Mouse (Mus musculus) heart, embryonic 10.5 days (tissue): ENCODE data around the gene Mafk. TPM values are rescaled to one million over a fixed set of nuclear protein-coding genes. Genes with fewer than 3 reads are reported as not detected.
"Not testable (repeated sequence)": the region's sequence is repeated elsewhere in the genome, so short reads cannot be mapped to it uniquely, and the experiment has no call there.

ENCODE experiments used
- DNase-seq: peaks from one replicate; pipeline ENCODE4 v3.0.0-alpha.2; 2017; ENCODE audit warnings: low spot score
- H3K27ac ChIP-seq: fragments of 300-500 bp; sonication (generic); 2 replicates; pipeline ENCODE4 v1.5.1; 2016; ENCODE audit warnings: mild to moderate bottlenecking
- H3K27me3 ChIP-seq: fragments of 300-500 bp; sonication (generic); 2 replicates; pipeline ENCODE4 v1.6.1; 2016; ENCODE audit warnings: mild to moderate bottlenecking; ENCODE audit not compliant: poor library complexity, insufficient read depth, severe bottlenecking
- H3K36me3 ChIP-seq: fragments of 300-500 bp; sonication (generic); 2 replicates; pipeline ENCODE4 v1.6.1; 2016; ENCODE audit warnings: mild to moderate bottlenecking, moderate library complexity
- H3K4me1 ChIP-seq: fragments of 300-500 bp; sonication (generic); 2 replicates; pipeline ENCODE4 v1.6.1; 2016; ENCODE audit warnings: mild to moderate bottlenecking
- H3K4me3 ChIP-seq: fragments of 300-500 bp; sonication (generic); 2 replicates; pipeline ENCODE4 v1.5.1; 2016; ENCODE audit warnings: mild to moderate bottlenecking, moderate library complexity
- H3K9me3 ChIP-seq: fragments of 300-500 bp; sonication (generic); 2 replicates; pipeline ENCODE4 v1.6.1; 2016; ENCODE audit warnings: mild to moderate bottlenecking, moderate library complexity
- WGBS: fragments of 180-500 bp; shearing (Covaris S2); methylation state at CpG from one replicate; pipeline ENCODE4 v1.1.7; 2016; 5-methylcytosine and 5-hydroxymethylcytosine counted together
- polyA plus RNA-seq: library from polyadenylated mRNA; unstranded; fragments of >200 nt; fragmentation: Nextera tagmentation; extraction: Ambion mirVana; gene quantifications from 2 replicates; pipeline ENCODE4 v1.2.1, GENCODE M21; 2016

Mafk gene
- polyA plus RNA-seq, result 20.7 and 25.1 TPM in 2 replicates

DNA sequence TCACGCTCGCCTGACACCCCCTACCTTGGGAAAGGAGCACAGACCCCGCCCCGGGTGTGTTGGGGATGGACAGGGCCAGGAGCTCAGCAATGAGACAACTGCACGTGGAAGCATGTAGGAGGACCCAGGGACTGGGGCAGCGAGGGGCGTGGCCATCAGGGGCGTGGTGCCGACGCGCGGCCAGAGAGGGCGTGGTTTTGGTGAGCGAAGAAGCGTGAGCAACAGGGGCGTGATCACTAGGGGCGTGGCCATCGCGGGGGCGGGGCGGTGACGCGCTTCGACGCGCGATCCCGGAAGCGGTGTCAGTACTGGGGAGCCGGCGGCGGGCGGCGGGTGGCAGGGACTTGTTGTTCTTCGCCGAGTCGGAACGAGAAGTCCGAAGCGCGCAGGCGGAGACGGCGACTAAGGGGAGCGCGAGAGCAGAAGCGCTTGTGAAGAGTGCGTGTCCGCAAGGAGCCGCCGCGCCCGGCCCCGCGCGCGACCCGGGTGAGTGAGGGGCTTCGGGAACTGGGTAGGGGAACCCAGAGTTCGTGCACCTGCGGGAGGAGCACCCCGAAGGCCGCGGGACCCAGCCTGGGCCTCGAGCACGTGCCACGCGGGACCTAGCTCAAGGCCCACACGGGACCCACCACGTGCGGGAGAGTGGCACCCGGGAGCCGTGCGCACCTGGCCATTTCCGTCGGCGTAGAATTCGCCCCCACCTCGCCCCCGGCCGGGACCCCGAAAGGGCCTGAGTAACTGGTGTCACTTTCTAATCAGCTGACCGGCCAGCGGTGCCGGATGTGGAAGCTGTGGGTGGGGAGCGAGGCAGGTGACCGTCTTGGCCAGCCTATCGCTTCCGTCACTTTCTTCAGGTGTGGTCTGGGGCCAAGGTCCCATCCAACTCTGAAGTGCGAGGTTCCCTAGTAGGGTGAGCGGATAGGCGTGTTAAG, at the start of gene Mafk:
TSS of gene Mafk (plus strand) at position 287 of the 932 bp plus-strand sequence.
- H3K4me1 ChIP-seq, result peaks cover 53% of the 10 kb centered on the region

GRCm38 (mm10) chr5:139742640-139743039, 48.7 kb upstream of the Mafk start:
- not testable (repeated sequence) for DNase-seq, H3K36me3 ChIP-seq, H3K4me3 ChIP-seq, H3K27ac ChIP-seq, H3K9me3 ChIP-seq
- peaks cover 14% of the 10 kb centered on the region; the same call in 1 of the 2 replicates for H3K27me3 ChIP-seq
- 48% methylated on average over 3 of the region's 3 CpGs for WGBS
- peaks cover 11% of the 10 kb centered on the region; the same call in 1 of the 2 replicates for H3K4me1 ChIP-seq

More for the DNA sequence above, at the start of gene Mafk:
- H3K9me3 ChIP-seq, result no peaks in the 10 kb centered on the region
- H3K27ac ChIP-seq, result peak within 1 kb of the TSS; percentile 93
- H3K4me3 ChIP-seq, result peak within 1 kb of the TSS; percentile 91
- peak; percentile 99 for DNase-seq
- H3K27me3 ChIP-seq, result no peaks in the 10 kb centered on the region; the same call in 1 of the 2 replicates
- under 1% methylated on average over 92 of the region's 92 CpGs for WGBS
- H3K36me3 ChIP-seq, result no peaks in the 10 kb centered on the region

- Histone ChIP-seq H3K9me3 (no peaks in the 10 kb centered on the region), H3K4me3 (no peak overlapping the region), H3K27me3 (0 out of 2 replicates have a peak, but pooled peaks cover 3% of the 10 kb centered on the region), H3K36me3 (peaks cover 9% of the 10 kb centered on the region), H3K27ac (no peak overlapping the region), H3K4me1 (peaks cover 5% of the 10 kb centered on the region; the same call in 1 of the 2 replicates)
- WGBS, result 3% methylated on average over 3 of the region's 3 CpGs
- DNase-seq, result no peak
These were observed 45.5 kb upstream of the Mafk start for GRCm38 (mm10) chr5:139745771-139746170.

DNA sequence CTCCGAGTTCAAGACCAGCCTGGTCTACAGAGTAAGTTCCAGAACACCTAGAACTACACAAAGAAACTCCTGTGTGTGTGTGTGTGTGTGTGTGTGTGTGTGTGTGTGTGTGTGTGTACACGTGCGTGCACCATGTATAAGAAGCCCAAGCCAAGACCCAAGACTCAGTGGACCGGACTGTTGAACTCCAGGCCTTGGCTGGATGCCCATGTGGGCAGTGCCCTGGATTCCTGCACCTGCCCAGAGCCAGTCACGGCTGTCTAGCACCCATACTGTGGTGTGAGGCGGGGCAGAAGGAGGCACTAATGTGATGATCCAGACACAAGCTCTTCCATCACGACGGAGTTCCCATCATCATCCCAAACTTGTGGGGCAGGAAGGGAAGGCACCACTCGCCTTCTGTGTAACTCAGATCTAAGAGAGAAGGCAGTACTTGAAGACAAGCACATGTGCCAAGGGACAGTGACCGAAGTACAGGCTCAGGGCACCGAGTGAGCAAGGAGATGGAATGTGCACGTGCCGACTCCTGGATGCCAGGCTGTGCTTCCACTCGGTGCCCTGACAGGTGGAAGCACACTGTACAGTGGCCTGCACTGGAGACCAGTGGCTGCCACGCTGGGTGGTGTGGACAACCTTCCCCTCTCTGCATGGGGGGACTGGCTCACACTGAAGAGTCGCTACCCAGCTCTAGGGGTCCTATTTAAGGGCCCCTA, 41.7 kb upstream of the Mafk start:
- Histone ChIP-seq H3K36me3 (peaks cover 47% of the 10 kb centered on the region), H3K4me1 (no peaks in the 10 kb centered on the region), H3K27ac (no peak overlapping the region), H3K27me3 (no peaks in the 10 kb centered on the region), H3K4me3 (no peak overlapping the region), H3K9me3 (no peaks in the 10 kb centered on the region)
- WGBS, result 88% methylated on average over 16 of the region's 16 CpGs
- DNase-seq, result no peak

- DNase-seq, result no peak
- peaks cover 57% of the 10 kb centered on the region for H3K36me3 ChIP-seq
- H3K27ac ChIP-seq, result no peak overlapping the region
- no peaks in the 10 kb centered on the region for H3K9me3 ChIP-seq
- H3K4me3 ChIP-seq, result no peak overlapping the region
- H3K4me1 ChIP-seq, result no peaks in the 10 kb centered on the region
- H3K27me3 ChIP-seq, result no peaks in the 10 kb centered on the region
These were observed 40.8 kb upstream of the Mafk start for GRCm38 (mm10) chr5:139750535-139750934.

DNA sequence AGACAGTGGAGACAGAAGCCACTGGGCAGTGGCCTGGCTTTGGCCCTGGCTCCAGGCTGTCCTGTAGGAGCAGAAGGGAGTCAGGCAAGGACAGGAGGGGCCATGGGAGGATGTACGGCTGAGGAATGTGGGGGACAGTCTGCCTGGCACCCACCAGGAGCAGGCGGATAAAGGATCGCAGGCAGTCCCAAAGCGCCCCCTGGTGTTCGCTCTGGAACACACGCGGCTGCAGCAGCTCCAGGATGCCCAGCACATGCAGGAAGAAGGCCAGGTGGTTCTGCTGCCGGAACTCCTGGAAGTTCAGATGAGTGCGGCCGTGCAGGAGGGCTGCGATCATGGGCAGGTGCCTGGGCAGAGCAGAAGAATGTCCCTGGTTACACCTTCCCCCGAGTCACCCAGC, 36.6 kb upstream of the Mafk start:
- WGBS, result 34% methylated on average over 12 of the region's 12 CpGs
- Histone ChIP-seq H3K27me3 (no peaks in the 10 kb centered on the region), H3K36me3 (peaks cover 98% of the 10 kb centered on the region), H3K4me3 (no peak overlapping the region), H3K4me1 (no peaks in the 10 kb centered on the region), H3K27ac (no peak overlapping the region), H3K9me3 (no peaks in the 10 kb centered on the region)
- DNase-seq, result no peak

GRCm38 (mm10) chr5:139756135-139756534, 35.2 kb upstream of the Mafk start:
- Histone ChIP-seq H3K27me3 (no peaks in the 10 kb centered on the region), H3K9me3 (no peaks in the 10 kb centered on the region), H3K4me3 (no peak overlapping the region), H3K36me3 (peaks cover 100% of the 10 kb centered on the region), H3K27ac (no peak overlapping the region), H3K4me1 (no peaks in the 10 kb centered on the region)
- WGBS, result 84% methylated on average over 12 of the region's 12 CpGs
- no peak for DNase-seq

- Histone ChIP-seq H3K27ac (no peak overlapping the region), H3K36me3 (peaks cover 100% of the 10 kb centered on the region), H3K9me3 (no peaks in the 10 kb centered on the region), H3K4me1 (no peaks in the 10 kb centered on the region), H3K27me3 (no peaks in the 10 kb centered on the region), H3K4me3 (no peak overlapping the region)
- WGBS, result 89% methylated on average over 2 of the region's 2 CpGs
- DNase-seq, result no peak
These were observed 34.7 kb upstream of the Mafk start for GRCm38 (mm10) chr5:139756586-139756985.

GRCm38 (mm10) chr5:139758096-139758495, 33.2 kb upstream of the Mafk start:
- WGBS, result 83% methylated on average over 16 of the region's 16 CpGs
- Histone ChIP-seq H3K4me3 (no peak overlapping the region), H3K27me3 (no peaks in the 10 kb centered on the region), H3K27ac (no peak overlapping the region), H3K4me1 (no peaks in the 10 kb centered on the region), H3K36me3 (peaks cover 100% of the 10 kb centered on the region), H3K9me3 (no peaks in the 10 kb centered on the region)
- no peak for DNase-seq

- WGBS, result 79% methylated on average over 11 of the region's 11 CpGs
- no peak for DNase-seq
- no peak overlapping the region for H3K27ac ChIP-seq
- no peaks in the 10 kb centered on the region for H3K9me3 ChIP-seq
- H3K27me3 ChIP-seq, result no peaks in the 10 kb centered on the region
- peaks cover 100% of the 10 kb centered on the region for H3K36me3 ChIP-seq
- no peaks in the 10 kb centered on the region for H3K4me1 ChIP-seq
- H3K4me3 ChIP-seq, result no peak overlapping the region
These were observed 27.0 kb upstream of the Mafk start for GRCm38 (mm10) chr5:139764296-139764695.

GRCm38 (mm10) chr5:139768216-139768615, 23.1 kb upstream of the Mafk start:
- H3K9me3 ChIP-seq, result no peaks in the 10 kb centered on the region
- 92% methylated on average over 8 of the region's 8 CpGs for WGBS

DNA sequence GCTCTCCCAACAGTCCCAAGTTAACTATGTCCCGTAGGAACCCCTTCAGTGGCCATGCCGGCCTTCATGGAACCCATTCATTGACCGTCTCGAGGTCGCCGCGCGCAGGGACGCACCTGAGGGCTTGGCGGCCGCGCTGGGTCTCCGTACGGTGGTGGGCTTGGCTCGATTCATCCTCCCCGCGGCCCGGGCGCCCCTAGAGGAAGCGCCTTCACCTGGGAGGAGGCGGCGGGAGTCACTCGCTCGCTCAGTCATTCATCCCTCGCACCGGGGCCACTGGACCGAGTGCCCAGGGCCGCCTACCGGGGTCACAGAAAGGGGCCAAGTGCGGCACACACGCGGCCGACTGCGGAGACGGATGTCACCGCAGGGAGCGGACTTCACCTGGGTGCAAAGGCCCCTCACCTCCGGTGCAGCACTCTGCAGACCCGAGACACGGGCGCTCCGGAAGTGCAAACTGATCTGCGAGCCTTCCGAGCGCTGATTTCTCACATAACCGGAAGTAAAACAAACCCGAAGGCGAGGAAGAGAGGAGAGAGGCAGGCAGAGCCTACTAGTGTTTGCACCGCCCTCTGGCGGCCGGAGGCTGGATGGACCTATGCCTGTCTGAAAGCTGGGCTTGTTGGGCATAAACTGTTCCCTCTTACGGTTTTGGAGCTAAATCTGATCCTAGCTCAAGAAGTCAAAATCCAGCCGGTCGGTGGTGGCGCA, 15.9 kb upstream of the Mafk start, which contains the start of gene Ints1:
TSS of gene Ints1 (minus strand) at position 459 of the 711 bp plus-strand sequence.
- under 1% methylated on average over 55 of the region's 55 CpGs for WGBS
- H3K27ac ChIP-seq, result peak within 1 kb of the TSS; percentile 86
- peak within 1 kb of the TSS; percentile 99 for H3K4me3 ChIP-seq
- peaks cover 38% of the 10 kb centered on the region for H3K36me3 ChIP-seq
- no peaks in the 10 kb centered on the region for H3K9me3 ChIP-seq
- no peaks in the 10 kb centered on the region for H3K27me3 ChIP-seq
- DNase-seq, result peak; percentile 98
- peaks cover 13% of the 10 kb centered on the region for H3K4me1 ChIP-seq

More at GRCm38 (mm10) chr5:139768216-139768615, 23.1 kb upstream of the Mafk start:
- H3K4me3 ChIP-seq, result no peak overlapping the region
- H3K27ac ChIP-seq, result no peak overlapping the region
- no peak for DNase-seq
- peaks cover 100% of the 10 kb centered on the region for H3K36me3 ChIP-seq
- H3K27me3 ChIP-seq, result no peaks in the 10 kb centered on the region
- H3K4me1 ChIP-seq, result no peaks in the 10 kb centered on the region
